Mouse (Mus musculus): ENCODE measurements around the gene Pemt.

DNA sequence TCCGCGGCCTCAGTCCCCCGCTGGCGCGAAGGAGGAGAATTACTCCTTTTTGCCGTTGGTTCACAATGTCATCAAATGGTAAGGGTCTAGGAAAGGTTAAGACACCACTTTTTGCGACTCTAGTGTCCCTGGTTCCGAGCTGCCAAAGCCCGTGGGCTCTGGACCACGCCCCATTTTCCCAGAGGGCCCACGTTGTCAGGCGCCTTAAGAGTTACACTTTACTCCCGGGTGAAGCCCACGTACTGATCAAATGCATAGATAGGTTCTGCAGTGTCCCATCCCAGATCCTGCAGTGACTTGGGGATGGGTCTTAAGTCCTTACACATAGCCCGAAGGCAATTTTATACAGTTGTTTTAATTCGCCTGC lies 97.9 kb downstream of the Pemt start:
- TF ChIP-seq CTCF (IDR thresholded peaks at IDR 0.05; ENCODE audit: low read depth) (no peak), EP300 (IDR thresholded peaks at IDR 0.05; ENCODE audit: low read depth) (no peak)

Data from liver, postnatal 0 days (tissue).